Mouse (Mus musculus): ENCODE measurements around the gene Ccdc57.
A peak's percentile ranks its signal among the peaks of the same experiment; 100 is the strongest.
"Not testable (repeated sequence)": the region's sequence is repeated elsewhere in the genome, so short reads cannot be mapped to it uniquely, and the experiment has no call there.

Gene Ccdc57

DNA sequence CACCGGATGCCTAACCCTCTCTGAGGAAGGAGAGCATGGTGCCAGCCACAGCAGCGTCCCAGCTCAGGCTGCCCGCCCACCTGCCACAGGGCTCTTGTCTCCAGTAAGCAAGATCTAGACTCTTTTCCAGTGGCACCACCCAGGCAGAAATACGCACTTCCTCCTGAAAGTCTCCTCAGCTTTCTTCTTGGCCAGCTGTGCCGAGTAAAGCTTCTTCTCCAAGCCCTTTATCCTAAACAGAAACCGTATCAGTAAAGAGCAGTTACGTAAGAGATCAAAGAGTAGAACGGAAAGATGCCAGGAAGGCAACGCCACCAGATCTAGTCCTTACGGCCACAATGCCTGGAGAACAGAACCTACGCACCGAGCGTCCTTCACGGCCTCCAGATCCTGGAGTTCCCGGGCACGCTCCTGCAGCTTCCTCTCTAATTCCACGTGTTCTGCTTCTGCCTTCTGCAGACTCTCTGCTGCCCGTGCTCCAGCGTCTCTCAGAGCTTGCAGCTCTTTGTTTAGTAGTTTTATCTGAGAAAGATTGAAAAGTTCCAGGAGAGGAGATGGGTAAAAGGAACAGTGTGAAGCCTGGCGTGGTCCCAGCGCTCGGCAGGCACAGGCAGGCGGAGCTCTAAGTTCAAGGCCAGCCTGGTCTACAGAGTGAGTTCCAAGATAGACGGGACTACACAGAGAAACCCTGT is 29.4 kb downstream of the Ccdc57 start:
- peak; percentile 50 for DNase-seq (ENCODE audit: low spot score)

DNA sequence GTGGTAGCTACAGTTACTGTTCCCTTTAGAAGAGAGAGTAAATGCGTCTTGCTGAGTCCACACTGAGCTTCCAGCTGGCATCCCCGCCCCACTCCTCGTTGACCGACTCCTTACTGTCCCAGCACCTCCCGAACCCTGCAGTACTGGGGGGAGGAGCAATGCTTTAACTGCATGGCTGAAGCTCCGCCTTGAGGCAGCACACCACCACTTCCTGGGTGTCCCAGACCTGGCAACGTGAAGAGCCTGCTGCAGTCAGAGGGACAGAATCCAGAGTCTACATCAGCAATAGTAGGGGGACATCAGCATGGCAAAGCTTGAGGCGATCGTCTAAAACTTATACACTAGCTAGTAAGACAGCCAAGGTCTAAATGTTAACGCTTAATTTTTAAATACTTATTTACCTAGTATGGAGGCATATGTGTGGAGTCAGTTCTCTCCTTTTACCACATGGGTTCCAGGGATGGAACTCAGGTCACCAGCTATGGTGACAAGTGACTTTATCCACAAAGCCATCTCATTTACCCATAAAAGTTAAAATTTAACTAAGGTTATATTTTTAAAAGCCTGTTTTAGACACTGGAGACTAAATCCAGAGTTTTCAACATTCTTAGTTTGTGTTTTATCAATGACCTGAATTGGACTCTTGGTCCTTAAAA is 30.1 kb downstream of the Ccdc57 start:
- DNase-seq (ENCODE audit: low spot score): peak; percentile 51

DNA sequence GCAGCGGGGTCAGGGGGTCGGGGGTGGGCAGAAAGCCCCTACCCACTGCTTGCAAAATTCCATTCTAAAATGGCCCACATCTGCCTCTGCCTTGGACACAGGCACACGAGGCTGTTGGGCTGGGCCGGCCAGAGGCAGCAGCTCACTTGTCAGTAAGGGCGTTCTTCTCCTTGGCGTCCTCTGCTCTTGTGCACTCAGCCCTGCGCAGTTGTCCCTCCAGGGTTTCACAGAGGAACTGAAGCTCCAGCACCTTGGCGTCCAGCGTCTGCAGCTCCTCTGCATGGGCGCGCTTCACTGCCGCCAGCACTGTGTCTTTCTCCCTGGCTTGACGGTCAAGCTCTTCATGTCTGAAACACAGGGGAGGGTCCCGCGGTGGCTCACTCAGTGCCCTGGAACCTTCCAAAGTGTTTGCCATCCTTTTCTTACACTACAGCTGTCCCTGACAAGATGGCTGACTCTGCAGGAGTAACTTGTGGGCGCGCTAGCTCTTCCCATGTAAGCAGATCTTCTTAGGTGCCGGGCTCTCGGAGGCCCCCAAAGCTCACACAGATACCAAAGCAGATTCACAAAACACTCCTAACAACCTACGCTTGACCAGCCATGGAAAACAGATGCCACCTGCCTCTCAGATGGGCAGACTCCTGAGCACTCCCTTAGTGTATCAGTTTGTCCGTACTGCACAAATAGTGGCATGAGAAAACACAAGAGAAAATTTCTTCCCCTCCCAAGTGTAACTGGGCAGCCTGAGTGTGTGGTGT is 30.8 kb downstream of the Ccdc57 start:
- no peak for DNase-seq (ENCODE audit: low spot score)

DNA sequence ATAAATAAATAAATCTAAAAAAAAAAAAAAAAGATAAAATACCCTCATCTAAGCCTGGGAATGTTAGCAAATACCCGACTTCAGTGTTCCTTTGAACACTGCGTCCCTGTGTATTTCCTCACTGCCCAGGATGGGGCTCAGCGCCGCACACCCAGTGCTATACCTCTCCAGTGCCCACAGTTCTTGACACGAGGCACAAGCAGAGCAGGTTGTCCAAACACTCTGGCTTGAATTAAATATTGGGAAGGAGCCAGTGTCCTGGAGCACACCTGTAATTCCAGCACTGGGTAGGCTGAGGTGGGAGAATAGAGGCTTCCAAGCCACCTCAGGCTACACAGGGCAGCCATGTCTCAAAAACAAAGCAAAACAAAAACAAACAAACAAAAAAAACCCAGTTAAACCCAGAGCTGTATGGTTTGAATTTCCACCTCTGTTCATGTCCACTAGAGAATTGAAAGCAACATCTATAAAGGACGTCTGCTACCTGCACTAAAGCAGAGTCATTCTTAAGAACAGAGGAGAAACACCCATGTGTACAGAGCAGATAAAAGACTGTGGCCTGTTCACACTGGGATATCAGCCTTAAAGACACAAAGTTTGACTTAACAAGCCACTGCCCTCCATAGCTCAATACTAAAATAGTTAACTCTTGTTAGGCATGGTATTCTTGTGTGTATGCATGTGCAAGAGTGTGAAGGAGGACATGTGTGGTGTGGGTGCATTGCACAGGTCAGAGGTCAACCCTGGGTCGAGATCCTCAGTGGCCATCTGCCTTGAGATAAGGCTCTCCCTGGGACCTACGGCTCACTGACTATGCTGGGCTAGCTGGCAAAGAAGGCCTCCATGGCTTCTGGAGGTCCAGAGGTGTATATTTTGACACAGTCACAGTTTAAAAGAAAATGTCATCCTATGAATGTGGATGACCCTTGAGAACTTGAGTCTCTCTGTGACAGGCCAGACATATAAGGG is 32.1 kb downstream of the Ccdc57 start:
- DNase-seq (ENCODE audit: low spot score): peak; percentile 66

DNA sequence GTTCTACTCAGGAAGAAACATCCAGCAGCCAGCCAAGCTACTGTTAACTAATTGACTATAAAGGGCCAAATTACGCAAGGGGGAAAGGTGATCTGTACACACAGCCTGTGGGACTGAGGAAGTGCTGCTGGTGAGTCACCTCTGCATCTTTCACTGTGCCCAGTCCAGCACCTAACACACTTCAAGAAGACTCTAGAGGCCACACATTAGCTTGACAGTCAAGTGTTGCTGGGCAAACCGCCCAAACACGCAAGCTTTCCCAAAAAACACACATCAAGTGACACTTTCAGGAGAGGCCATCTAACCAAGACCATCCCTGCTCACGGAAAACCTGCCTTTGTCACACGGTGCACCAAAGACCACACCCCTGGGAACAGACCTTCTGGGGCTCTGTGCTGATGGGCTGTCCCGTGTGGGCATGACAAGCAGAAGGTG is 34.5 kb downstream of the Ccdc57 start:
- DNase-seq (ENCODE audit: low spot score): peak; percentile 85

DNA sequence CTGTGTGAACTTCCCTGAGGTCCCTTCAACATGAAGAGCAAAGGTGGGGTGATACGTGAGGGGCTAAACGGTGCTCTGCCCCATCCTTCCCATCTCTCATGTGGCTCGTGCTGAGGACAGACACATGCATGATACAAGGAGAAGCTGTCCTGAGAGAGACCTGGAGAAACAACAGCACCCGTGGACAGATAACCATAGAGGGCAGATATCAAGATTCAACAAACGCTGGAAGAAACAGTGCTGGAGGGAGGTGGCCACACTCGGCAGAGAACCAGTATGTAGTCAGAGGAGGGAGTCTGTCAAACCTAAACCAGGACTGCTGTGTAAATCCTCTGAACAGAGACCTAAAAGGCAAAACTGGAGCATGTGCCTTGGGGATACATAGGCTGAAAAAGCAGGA is 37.2 kb downstream of the Ccdc57 start:
- DNase-seq (ENCODE audit: low spot score): no peak

DNA sequence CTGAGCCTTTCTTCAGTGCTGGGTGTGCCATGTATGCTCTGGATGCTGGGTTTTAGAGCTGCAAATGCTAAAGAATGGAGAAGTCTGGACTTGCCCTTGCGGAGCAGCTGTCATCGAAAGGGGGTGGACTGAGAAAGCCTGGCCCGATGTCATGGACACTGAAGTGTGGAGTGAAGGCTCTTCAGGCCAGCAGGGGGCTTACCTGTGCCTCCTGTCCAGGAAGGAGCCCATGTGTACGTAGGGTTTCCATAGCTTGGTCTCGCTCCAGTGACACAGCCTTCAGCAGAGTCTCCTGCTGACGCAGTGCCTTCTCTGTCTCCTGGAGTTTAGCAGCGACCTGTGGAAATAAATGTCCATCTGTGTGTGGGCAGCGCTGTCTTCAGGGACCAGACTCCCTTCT is 38.3 kb downstream of the Ccdc57 start:
- no peak for DNase-seq (ENCODE audit: low spot score)

- DNase-seq (ENCODE audit: low spot score): peak; percentile 83
Measured at GRCm38 (mm10) chr11:120889216-120889615, 43.5 kb downstream of the Ccdc57 start.

DNA sequence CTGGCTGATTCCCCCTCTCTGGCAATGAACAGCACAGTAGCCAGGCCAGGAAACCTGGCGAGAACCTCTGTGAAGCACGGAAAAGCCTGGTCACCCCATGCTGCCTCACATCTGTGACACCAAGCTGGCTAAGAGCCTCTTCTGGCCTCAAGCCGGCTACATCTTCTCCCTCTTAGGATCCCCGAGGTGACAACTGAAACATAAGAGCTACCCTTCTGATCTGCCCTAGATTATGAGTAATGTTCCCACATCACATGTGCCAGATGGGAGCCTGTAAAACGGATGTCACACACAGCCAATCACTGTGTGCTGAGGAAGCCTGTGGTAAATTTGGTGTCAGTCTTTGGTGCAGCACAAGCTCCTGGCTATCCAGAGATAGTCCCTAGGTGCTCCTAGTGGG is 44.0 kb downstream of the Ccdc57 start:
- no peak for DNase-seq (ENCODE audit: low spot score)

DNA sequence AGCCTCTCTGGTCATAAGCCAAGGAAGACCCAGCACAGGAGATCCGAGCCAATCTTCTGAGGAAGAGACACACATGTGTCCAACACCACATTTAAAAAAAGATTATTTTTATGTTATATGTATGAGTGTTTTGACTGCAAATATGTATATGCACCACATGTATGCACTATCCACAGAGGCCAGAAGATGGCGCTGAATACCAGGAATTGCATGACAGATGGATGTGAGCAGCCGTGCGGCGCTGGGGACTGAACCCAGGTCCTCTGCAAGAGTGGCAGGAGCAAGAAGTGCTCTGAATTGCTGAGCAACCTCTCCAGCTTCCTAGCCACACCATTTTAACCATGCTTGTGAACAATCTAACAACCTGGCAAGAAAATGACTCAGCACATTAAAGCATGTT is 45.2 kb downstream of the Ccdc57 start:
- DNase-seq (ENCODE audit: low spot score): no peak

DNA sequence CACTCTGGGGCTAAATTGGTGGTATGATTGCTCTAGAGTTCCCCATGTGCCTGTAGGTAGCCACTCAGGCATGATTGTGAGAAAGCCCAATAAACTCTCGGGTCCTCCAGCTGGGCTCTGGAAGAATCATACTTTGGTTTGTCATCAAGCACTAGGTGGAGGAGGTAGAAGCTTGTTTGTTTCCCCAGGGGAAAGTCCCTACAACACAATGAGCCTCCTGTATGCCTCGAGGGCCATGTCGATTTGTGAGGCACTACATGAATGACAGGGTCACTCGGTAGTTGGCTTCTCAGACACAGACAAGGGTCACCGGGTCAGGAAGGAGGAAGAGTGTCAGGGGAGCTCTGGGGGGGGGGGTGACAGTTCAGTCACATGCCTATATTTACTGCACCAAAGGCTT is 46.2 kb downstream of the Ccdc57 start:
- DNase-seq (ENCODE audit: low spot score): no peak

- no peak for DNase-seq (ENCODE audit: low spot score)
Measured at GRCm38 (mm10) chr11:120883601-120884000, 49.1 kb downstream of the Ccdc57 start.

- DNase-seq (ENCODE audit: low spot score): no peak
Measured at GRCm38 (mm10) chr11:120882931-120883330, 49.7 kb downstream of the Ccdc57 start.

GRCm38 (mm10) chr11:120873206-120873605 is 59.5 kb downstream of the Ccdc57 start:
- no peak for DNase-seq (ENCODE audit: low spot score)

DNA sequence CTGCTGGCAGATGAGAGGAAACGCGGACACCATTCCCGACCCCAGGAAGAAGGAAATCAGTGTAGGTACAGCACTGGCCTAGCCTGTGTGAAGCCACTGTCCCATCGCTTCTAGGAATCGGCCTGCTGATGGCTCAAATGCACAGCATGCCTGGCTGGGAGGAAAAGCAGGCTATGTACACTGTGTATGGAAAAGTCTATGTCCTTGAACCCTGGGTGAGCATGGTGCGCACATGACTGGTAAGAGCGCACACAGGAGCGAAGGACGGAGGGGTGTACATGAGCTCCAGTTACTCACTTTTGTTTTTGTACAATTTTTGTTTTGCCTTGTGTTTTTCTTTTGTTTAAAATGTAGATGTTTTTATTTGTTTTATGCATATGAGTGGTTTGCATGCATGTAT is 61.2 kb downstream of the Ccdc57 start:
- DNase-seq (ENCODE audit: low spot score): no peak

DNA sequence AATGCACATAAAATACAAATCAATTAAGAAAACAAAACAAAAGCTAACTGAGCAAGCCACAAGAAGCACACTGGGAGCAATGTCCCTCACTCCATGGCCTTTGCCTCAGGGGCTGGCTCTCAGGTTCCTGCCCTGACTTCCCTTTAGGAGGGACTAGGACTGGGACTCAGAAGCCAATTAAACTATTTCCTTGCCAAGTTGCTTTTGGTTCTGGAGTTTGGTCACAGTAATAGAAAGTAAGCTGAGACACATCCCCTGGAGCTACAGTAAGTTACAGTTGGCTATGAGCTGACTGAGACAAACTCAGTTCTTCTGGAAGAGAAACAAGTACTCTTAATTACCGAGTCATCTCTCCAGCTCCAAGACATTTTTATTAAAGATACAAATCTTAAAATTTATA is 66.9 kb downstream of the Ccdc57 start:
- no peak for DNase-seq (ENCODE audit: low spot score)

GRCm38 (mm10) chr11:120862819-120863218 is 69.9 kb downstream of the Ccdc57 start:
- DNase-seq (ENCODE audit: low spot score): no peak

- DNase-seq (ENCODE audit: low spot score): not testable (repeated sequence)
Measured at GRCm38 (mm10) chr11:120855938-120856337, 76.7 kb downstream of the Ccdc57 start.

- no peak for DNase-seq (ENCODE audit: low spot score)
Measured at GRCm38 (mm10) chr11:120853788-120854187, 78.9 kb downstream of the Ccdc57 start.

DNA sequence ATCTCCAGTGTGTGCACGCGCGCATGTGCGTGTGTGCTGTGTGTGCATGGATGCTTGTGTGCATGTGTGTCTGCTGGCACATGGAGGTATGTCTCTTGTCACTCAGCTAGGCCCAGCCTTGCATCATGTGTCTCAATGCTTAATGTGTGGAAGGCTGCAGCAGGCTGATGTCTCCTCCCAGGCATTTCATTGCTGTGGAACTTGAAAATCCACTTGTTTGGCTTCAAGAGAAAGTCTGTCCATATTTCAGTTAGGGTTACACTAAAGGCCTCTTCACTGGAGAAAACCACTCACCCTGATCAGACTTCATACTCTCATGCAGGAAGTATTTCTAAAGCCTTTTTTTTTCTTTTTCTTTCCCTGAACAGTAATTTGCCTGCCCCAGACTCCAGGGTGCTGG is 79.5 kb downstream of the Ccdc57 start:
- peak; percentile 55 for DNase-seq (ENCODE audit: low spot score)

- peak; percentile 59 for DNase-seq (ENCODE audit: low spot score)
Measured at GRCm38 (mm10) chr11:120852083-120852935, 80.4 kb downstream of the Ccdc57 start.
